ENCODE assay signal across 30 mouse cellular contexts in genomic region chr3:87989935-87990334, GRCm38 (mm10). TPM values are rescaled to one million over a fixed set of nuclear protein-coding genes. Genes with fewer than 3 reads are reported as not detected.
DNase-seq lines count a peak whose midpoint lies in the region; ATAC-seq lines count a peak whose summit lies in the region.
"Had no signal": no experiment of that assay in that cellular context is flagged by ENCODE, and none has a peak within 500 bp of the region (broad histone marks: within the 10 kb centered on the region; RNA-seq: fewer than 3 reads in every experiment).

No protein-coding gene starts in this region.

- DNase-seq in forebrain, embryonic 11.5 days (ENCODE audit: low spot score): peak; percentile 50
- DNase-seq in midbrain, embryonic 10.5 days (ENCODE audit: low spot score): no peak
- DNase-seq in midbrain, embryonic 11.5 days (ENCODE audit: low spot score, missing footprints): no peak
- no peak for DNase-seq in thymus, postnatal 0 days (ENCODE audit: low spot score)
- DNase-seq: adrenal gland, adult 8-10 months; adrenal gland, postnatal 25 days; cerebellum, adult 11-12 months; cerebellum, adult 8-10 months; cerebellum, postnatal 10 days; cerebellum, postnatal 36 days; embryo, embryonic 11 days; gastrocnemius, postnatal 36 days; heart, adult 2 months; heart, postnatal 14 days; heart, postnatal 4 days had no signal

- no peak overlapping the region for H3K4me2 ChIP-seq in forebrain, embryonic 11.5 days (ENCODE audit: low read depth, low read length, severe bottlenecking)
- H3K4me2 ChIP-seq in forebrain, embryonic 12.5 days: no peak overlapping the region; the same call in 1 of the 2 replicates
- H3K4me2 ChIP-seq in midbrain, embryonic 11.5 days: no peak overlapping the region
- H3K4me2 ChIP-seq in embryonic facial prominence, embryonic 13.5 days: no peak overlapping the region
- H3K4me2 ChIP-seq in kidney, embryonic 14.5 days (replicated peaks; ENCODE audit: low read depth, low read length): no peak overlapping the region
- H3K4me2 ChIP-seq: embryonic facial prominence, embryonic 15.5 days; forebrain, embryonic 13.5 days; heart, embryonic 13.5 days; hindbrain, embryonic 12.5 days had no signal

- no peaks in the 10 kb centered on the region for H3K36me3 ChIP-seq in forebrain, embryonic 11.5 days (ENCODE audit: control insufficient read depth, insufficient read depth, low read length)
- H3K36me3 ChIP-seq in forebrain, embryonic 12.5 days (replicated peaks): no peaks in the 10 kb centered on the region
- no peaks in the 10 kb centered on the region for H3K36me3 ChIP-seq in midbrain, embryonic 10.5 days
- H3K36me3 ChIP-seq in midbrain, embryonic 11.5 days (ENCODE audit: control insufficient read depth, insufficient read depth, low read length): no peaks in the 10 kb centered on the region
- no peaks in the 10 kb centered on the region for H3K36me3 ChIP-seq in embryonic facial prominence, embryonic 13.5 days
- no peaks in the 10 kb centered on the region for H3K36me3 ChIP-seq in kidney, embryonic 14.5 days (ENCODE audit: control insufficient read depth, insufficient read depth, low read length)
- H3K36me3 ChIP-seq: embryonic facial prominence, embryonic 15.5 days; G1E; heart, embryonic 10.5 days; heart, embryonic 13.5 days; hindbrain, embryonic 12.5 days had no signal

- H3K4me1 ChIP-seq in forebrain, embryonic 11.5 days (replicated peaks; ENCODE audit: control insufficient read depth, insufficient read depth, low read length): peaks cover 23% of the 10 kb centered on the region
- peaks cover 33% of the 10 kb centered on the region for H3K4me1 ChIP-seq in forebrain, embryonic 12.5 days
- peaks cover 67% of the 10 kb centered on the region for H3K4me1 ChIP-seq in midbrain, embryonic 10.5 days
- peaks cover 33% of the 10 kb centered on the region for H3K4me1 ChIP-seq in midbrain, embryonic 11.5 days (ENCODE audit: control insufficient read depth, insufficient read depth, low read length)
- peaks cover 36% of the 10 kb centered on the region for H3K4me1 ChIP-seq in embryonic facial prominence, embryonic 13.5 days
- H3K4me1 ChIP-seq in kidney, embryonic 14.5 days (ENCODE audit: control insufficient read depth, insufficient read depth, low read length): peaks cover 19% of the 10 kb centered on the region

- 33% methylated on average over 10 of the region's 10 CpGs for WGBS in forebrain, embryonic 11.5 days
- WGBS in forebrain, embryonic 12.5 days: 34% methylated on average over 10 of the region's 10 CpGs
- WGBS in midbrain, embryonic 10.5 days: 36% methylated on average over 10 of the region's 10 CpGs
- 31% methylated on average over 10 of the region's 10 CpGs for WGBS in midbrain, embryonic 11.5 days
- 26% methylated on average over 10 of the region's 10 CpGs for WGBS in embryonic facial prominence, embryonic 13.5 days
- 28% methylated on average over 10 of the region's 10 CpGs for WGBS in kidney, embryonic 14.5 days

- no peaks in the 10 kb centered on the region for H3K9me3 ChIP-seq in forebrain, embryonic 11.5 days (ENCODE audit: control insufficient read depth, low read length)
- H3K9me3 ChIP-seq in forebrain, embryonic 12.5 days: no peaks in the 10 kb centered on the region
- H3K9me3 ChIP-seq in midbrain, embryonic 10.5 days (replicated peaks): no peaks in the 10 kb centered on the region
- no peaks in the 10 kb centered on the region for H3K9me3 ChIP-seq in midbrain, embryonic 11.5 days (ENCODE audit: control insufficient read depth, low read length)
- no peaks in the 10 kb centered on the region for H3K9me3 ChIP-seq in embryonic facial prominence, embryonic 13.5 days
- no peaks in the 10 kb centered on the region for H3K9me3 ChIP-seq in kidney, embryonic 14.5 days (ENCODE audit: control insufficient read depth, low read length)
- H3K9me3 ChIP-seq: embryonic facial prominence, embryonic 15.5 days; forebrain, embryonic 13.5 days; G1E; heart, embryonic 10.5 days; heart, embryonic 13.5 days; hindbrain, embryonic 12.5 days had no signal

- H3K27me3 ChIP-seq in forebrain, embryonic 11.5 days (ENCODE audit: control insufficient read depth, insufficient read depth, low read length): peaks cover 17% of the 10 kb centered on the region
- H3K27me3 ChIP-seq in forebrain, embryonic 12.5 days: peaks cover 65% of the 10 kb centered on the region
- peaks cover 77% of the 10 kb centered on the region for H3K27me3 ChIP-seq in midbrain, embryonic 10.5 days (ENCODE audit: low read depth, poor library complexity, severe bottlenecking)
- peaks cover 17% of the 10 kb centered on the region; the same call in 1 of the 2 replicates for H3K27me3 ChIP-seq in midbrain, embryonic 11.5 days (ENCODE audit: control insufficient read depth, insufficient read depth, low read length)
- H3K27me3 ChIP-seq in embryonic facial prominence, embryonic 13.5 days: peaks cover 74% of the 10 kb centered on the region
- peaks cover 58% of the 10 kb centered on the region for H3K27me3 ChIP-seq in kidney, embryonic 14.5 days (ENCODE audit: control insufficient read depth, insufficient read depth, low read length)

- no peak overlapping the region for H3K27ac ChIP-seq in forebrain, embryonic 11.5 days (ENCODE audit: low read depth, low read length)
- no peak overlapping the region for H3K27ac ChIP-seq in forebrain, embryonic 12.5 days
- peak overlapping the region; percentile 17; the same call in 1 of the 2 replicates for H3K27ac ChIP-seq in midbrain, embryonic 10.5 days (replicated peaks)
- no peak overlapping the region for H3K27ac ChIP-seq in midbrain, embryonic 11.5 days (ENCODE audit: low read depth, low read length)
- no peak overlapping the region for H3K27ac ChIP-seq in embryonic facial prominence, embryonic 13.5 days
- H3K27ac ChIP-seq in kidney, embryonic 14.5 days (ENCODE audit: low read depth, low read length): no peak overlapping the region
- H3K27ac ChIP-seq: embryonic facial prominence, embryonic 15.5 days; forebrain, embryonic 13.5 days; heart, adult 2 months; heart, embryonic 10.5 days; heart, embryonic 13.5 days; hindbrain, embryonic 12.5 days had no signal

- no peak for ATAC-seq in forebrain, embryonic 11.5 days (replicated peaks; ENCODE audit: low FRiP score)
- ATAC-seq in forebrain, embryonic 12.5 days (ENCODE audit: low FRiP score): no peak
- ATAC-seq in midbrain, embryonic 11.5 days (ENCODE audit: low FRiP score): no peak
- ATAC-seq in embryonic facial prominence, embryonic 13.5 days (ENCODE audit: insufficient number of reproducible peaks, insufficient read depth, low FRiP score, low TSS enrichment, low read depth): no peak
- ATAC-seq in kidney, embryonic 14.5 days (ENCODE audit: low FRiP score, low TSS enrichment): no peak
- ATAC-seq: activated CD4-positive, CD25-positive, alpha-beta regulatory T cell, adult 4 months; forebrain, embryonic 13.5 days; forebrain, embryonic 16.5 days; hindbrain, embryonic 16.5 days; inflammation-experienced regulatory T-cells, adult 6 months; intestine, embryonic 16.5 days had no signal

- H3K9ac ChIP-seq in forebrain, embryonic 11.5 days (ENCODE audit: low read length): no peak overlapping the region
- no peak overlapping the region for H3K9ac ChIP-seq in forebrain, embryonic 12.5 days
- no peak overlapping the region for H3K9ac ChIP-seq in midbrain, embryonic 11.5 days (ENCODE audit: low read length)
- peak overlapping the region; percentile 27; the same call in 1 of the 2 replicates for H3K9ac ChIP-seq in embryonic facial prominence, embryonic 13.5 days
- no peak overlapping the region for H3K9ac ChIP-seq in kidney, embryonic 14.5 days (ENCODE audit: low read depth, low read length)
- H3K9ac ChIP-seq: embryonic facial prominence, embryonic 15.5 days; forebrain, embryonic 13.5 days; heart, embryonic 13.5 days; hindbrain, embryonic 12.5 days had no signal

- H3K4me3 ChIP-seq in forebrain, embryonic 11.5 days (ENCODE audit: low read depth, low read length): no peak overlapping the region
- H3K4me3 ChIP-seq in forebrain, embryonic 12.5 days (replicated peaks): no peak overlapping the region
- no peak overlapping the region for H3K4me3 ChIP-seq in midbrain, embryonic 10.5 days
- H3K4me3 ChIP-seq in midbrain, embryonic 11.5 days (ENCODE audit: low read depth, low read length): no peak overlapping the region
- H3K4me3 ChIP-seq in embryonic facial prominence, embryonic 13.5 days: no peak overlapping the region
- H3K4me3 ChIP-seq in kidney, embryonic 14.5 days (ENCODE audit: low read length): no peak overlapping the region
- H3K4me3 ChIP-seq: embryonic facial prominence, embryonic 15.5 days; forebrain, embryonic 13.5 days; heart, adult 2 months; heart, embryonic 10.5 days; heart, embryonic 13.5 days; hindbrain, embryonic 12.5 days had no signal

RNA-seq across cellular contexts. Expression of gene Bcan, which starts 10.1 kb away (rescaled TPM):
- 0.52 and 0.72 TPM in 2 replicates for polyA plus RNA-seq in forebrain, embryonic 11.5 days (2014; fragmentation: Nextera tagmentation; extraction: Ambion mirVana)
- polyA plus RNA-seq in forebrain, embryonic 12.5 days (2016; fragmentation: Nextera tagmentation; extraction: Ambion mirVana): 1.7 and 3.6 TPM in 2 replicates
- 0.41 and 0.86 TPM in 2 replicates for polyA plus RNA-seq in midbrain, embryonic 10.5 days (2016; fragmentation: Nextera tagmentation; extraction: Ambion mirVana)
- 0.37 and 0.44 TPM in 2 replicates for polyA plus RNA-seq in midbrain, embryonic 11.5 days (2014; fragmentation: Nextera tagmentation; extraction: Ambion mirVana)
- polyA plus RNA-seq in embryonic facial prominence, embryonic 13.5 days (2015; fragmentation: Nextera tagmentation; extraction: Ambion mirVana): 0.39 and 0.53 TPM in 2 replicates
- polyA plus RNA-seq in thymus, postnatal 0 days (2015; fragmentation: Nextera tagmentation; extraction: Ambion mirVana): 0.23 and 0.27 TPM in 2 replicates
- polyA plus RNA-seq in kidney, embryonic 14.5 days (2014; fragmentation: Nextera tagmentation; extraction: Ambion mirVana): not detected in 2 replicates
- polyA plus RNA-seq: activated CD4-positive, CD25-positive, alpha-beta regulatory T cell, adult 4 months; G1E; inflammation-experienced regulatory T-cells, adult 6 months had no signal

RNA-seq across cellular contexts. Expression of gene Nes, which starts 19.1 kb away (rescaled TPM):
- 92.0 and 99.9 TPM in 2 replicates for polyA plus RNA-seq in forebrain, embryonic 11.5 days (2014; fragmentation: Nextera tagmentation; extraction: Ambion mirVana)
- 148 and 162 TPM in 2 replicates for polyA plus RNA-seq in forebrain, embryonic 12.5 days (2016; fragmentation: Nextera tagmentation; extraction: Ambion mirVana)
- 125 and 158 TPM in 2 replicates for polyA plus RNA-seq in midbrain, embryonic 10.5 days (2016; fragmentation: Nextera tagmentation; extraction: Ambion mirVana)
- polyA plus RNA-seq in midbrain, embryonic 11.5 days (2014; fragmentation: Nextera tagmentation; extraction: Ambion mirVana): 70.3 and 85.4 TPM in 2 replicates
- polyA plus RNA-seq in embryonic facial prominence, embryonic 13.5 days (2015; fragmentation: Nextera tagmentation; extraction: Ambion mirVana): 13.8 and 17.7 TPM in 2 replicates
- 3.2 and 4.5 TPM in 2 replicates for polyA plus RNA-seq in thymus, postnatal 0 days (2015; fragmentation: Nextera tagmentation; extraction: Ambion mirVana)
- 14.8 and 26.1 TPM in 2 replicates for polyA plus RNA-seq in kidney, embryonic 14.5 days (2014; fragmentation: Nextera tagmentation; extraction: Ambion mirVana)
- polyA plus RNA-seq: activated CD4-positive, CD25-positive, alpha-beta regulatory T cell, adult 4 months; inflammation-experienced regulatory T-cells, adult 6 months had no signal

RNA-seq across cellular contexts. Expression of gene Hapln2, which starts 37.4 kb away (rescaled TPM):
- 0.27 and 0.39 TPM in 2 replicates for polyA plus RNA-seq in forebrain, embryonic 11.5 days (2014; fragmentation: Nextera tagmentation; extraction: Ambion mirVana)
- not detected in 2 replicates for polyA plus RNA-seq in forebrain, embryonic 12.5 days (2016; fragmentation: Nextera tagmentation; extraction: Ambion mirVana)
- polyA plus RNA-seq in midbrain, embryonic 10.5 days (2016; fragmentation: Nextera tagmentation; extraction: Ambion mirVana): 0.10 TPM in 1 of 2 replicates, not detected in the other
- polyA plus RNA-seq in midbrain, embryonic 11.5 days (2014; fragmentation: Nextera tagmentation; extraction: Ambion mirVana): 0.11 TPM in 1 of 2 replicates, not detected in the other
- polyA plus RNA-seq in embryonic facial prominence, embryonic 13.5 days (2015; fragmentation: Nextera tagmentation; extraction: Ambion mirVana): 0.15 TPM in 1 of 2 replicates, not detected in the other
- polyA plus RNA-seq in thymus, postnatal 0 days (2015; fragmentation: Nextera tagmentation; extraction: Ambion mirVana): 0.16 TPM in 1 of 2 replicates, not detected in the other
- not detected in 2 replicates for polyA plus RNA-seq in kidney, embryonic 14.5 days (2014; fragmentation: Nextera tagmentation; extraction: Ambion mirVana)
- polyA plus RNA-seq: activated CD4-positive, CD25-positive, alpha-beta regulatory T cell, adult 4 months; embryonic facial prominence, embryonic 11.5 days; G1E; heart, adult 2 months; heart, embryonic 13.5 days; inflammation-experienced regulatory T-cells, adult 6 months; intestine, embryonic 16.5 days had no signal

RNA-seq across cellular contexts. Expression of gene Crabp2, which starts 41.5 kb away (rescaled TPM):
- polyA plus RNA-seq in forebrain, embryonic 11.5 days (2014; fragmentation: Nextera tagmentation; extraction: Ambion mirVana): 409 and 417 TPM in 2 replicates
- 246 TPM in 2 replicates for polyA plus RNA-seq in forebrain, embryonic 12.5 days (2016; fragmentation: Nextera tagmentation; extraction: Ambion mirVana)
- 562 and 684 TPM in 2 replicates for polyA plus RNA-seq in midbrain, embryonic 10.5 days (2016; fragmentation: Nextera tagmentation; extraction: Ambion mirVana)
- polyA plus RNA-seq in midbrain, embryonic 11.5 days (2014; fragmentation: Nextera tagmentation; extraction: Ambion mirVana): 539 and 540 TPM in 2 replicates
- 345 and 370 TPM in 2 replicates for polyA plus RNA-seq in embryonic facial prominence, embryonic 13.5 days (2015; fragmentation: Nextera tagmentation; extraction: Ambion mirVana)
- polyA plus RNA-seq in thymus, postnatal 0 days (2015; fragmentation: Nextera tagmentation; extraction: Ambion mirVana): 35.5 and 38.1 TPM in 2 replicates
- polyA plus RNA-seq in kidney, embryonic 14.5 days (2014; fragmentation: Nextera tagmentation; extraction: Ambion mirVana): 113 and 169 TPM in 2 replicates
- polyA plus RNA-seq: activated CD4-positive, CD25-positive, alpha-beta regulatory T cell, adult 4 months; G1E; heart, adult 2 months; inflammation-experienced regulatory T-cells, adult 6 months had no signal

RNA-seq across cellular contexts. Expression of gene Gpatch4, which starts 53.0 kb away (rescaled TPM):
- polyA plus RNA-seq in forebrain, embryonic 11.5 days (2014; fragmentation: Nextera tagmentation; extraction: Ambion mirVana): 32.8 and 39.0 TPM in 2 replicates
- 31.4 and 32.0 TPM in 2 replicates for polyA plus RNA-seq in forebrain, embryonic 12.5 days (2016; fragmentation: Nextera tagmentation; extraction: Ambion mirVana)
- 41.7 and 47.0 TPM in 2 replicates for polyA plus RNA-seq in midbrain, embryonic 10.5 days (2016; fragmentation: Nextera tagmentation; extraction: Ambion mirVana)
- 31.8 and 32.9 TPM in 2 replicates for polyA plus RNA-seq in midbrain, embryonic 11.5 days (2014; fragmentation: Nextera tagmentation; extraction: Ambion mirVana)
- polyA plus RNA-seq in embryonic facial prominence, embryonic 13.5 days (2015; fragmentation: Nextera tagmentation; extraction: Ambion mirVana): 34.0 and 38.5 TPM in 2 replicates
- polyA plus RNA-seq in thymus, postnatal 0 days (2015; fragmentation: Nextera tagmentation; extraction: Ambion mirVana): 34.6 and 37.4 TPM in 2 replicates
- 48.1 and 48.6 TPM in 2 replicates for polyA plus RNA-seq in kidney, embryonic 14.5 days (2014; fragmentation: Nextera tagmentation; extraction: Ambion mirVana)
